Mouse (Mus musculus): Measurements from ENCODE around the gene Thnsl2.

DNA sequence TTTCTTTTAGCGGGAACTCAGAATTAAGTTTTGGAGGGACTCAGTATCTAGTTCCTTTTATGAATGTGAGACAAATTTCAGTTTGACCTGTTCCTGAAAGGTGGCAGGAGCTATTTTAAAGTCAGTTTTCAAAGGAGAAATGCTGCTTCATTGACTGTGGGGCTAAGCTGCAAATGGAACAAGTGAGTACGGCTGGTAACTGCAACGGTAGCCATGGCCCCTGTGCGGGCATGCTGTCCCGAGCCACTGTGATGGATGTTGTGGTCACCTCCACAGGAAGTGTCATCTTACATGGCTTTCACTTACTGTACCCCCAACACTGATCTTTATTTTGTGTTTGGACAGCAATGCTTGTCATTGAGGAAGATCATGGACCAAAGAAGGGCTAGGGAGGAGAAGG lies 53.8 kb downstream of the Thnsl2 start:
- TF ChIP-seq GATA1 (IDR thresholded peaks at IDR 0.05; ENCODE audit: borderline replicate concordance, low read length) (no peak), FLI1 (IDR thresholded peaks at IDR 0.05; ENCODE audit: low read length) (no peak)
